Mouse (Mus musculus) ES-Bruce4 (cell line): Measurements from ENCODE around the gene Zc3h6.

ENCODE experiments used
- CTCF ChIP-seq: IDR thresholded peaks from one replicate; pipeline ENCODE4 v1.8.1; 2011; ENCODE audit warnings: low read depth, low read length
- EP300 ChIP-seq: IDR thresholded peaks from 2 replicates; pipeline ENCODE4 v1.6.1; 2011; ENCODE audit warnings: low read depth, low read length; ENCODE audit not compliant: insufficient read depth
- POLR2A ChIP-seq: IDR thresholded peaks from one replicate; pipeline ENCODE4 v1.8.1; 2011; ENCODE audit warnings: low read length; ENCODE audit not compliant: insufficient read depth

GRCm38 (mm10) chr2:129046846-129047196 is 79.6 kb downstream of the Zc3h6 start:
- TF ChIP-seq CTCF (no peak), POLR2A (no peak), EP300 (no peak)
